Mouse (Mus musculus): Measurements from ENCODE around the gene Zhx3.
A peak's percentile ranks its signal among the peaks of the same experiment; 100 is the strongest.

Zhx3 gene

DNA sequence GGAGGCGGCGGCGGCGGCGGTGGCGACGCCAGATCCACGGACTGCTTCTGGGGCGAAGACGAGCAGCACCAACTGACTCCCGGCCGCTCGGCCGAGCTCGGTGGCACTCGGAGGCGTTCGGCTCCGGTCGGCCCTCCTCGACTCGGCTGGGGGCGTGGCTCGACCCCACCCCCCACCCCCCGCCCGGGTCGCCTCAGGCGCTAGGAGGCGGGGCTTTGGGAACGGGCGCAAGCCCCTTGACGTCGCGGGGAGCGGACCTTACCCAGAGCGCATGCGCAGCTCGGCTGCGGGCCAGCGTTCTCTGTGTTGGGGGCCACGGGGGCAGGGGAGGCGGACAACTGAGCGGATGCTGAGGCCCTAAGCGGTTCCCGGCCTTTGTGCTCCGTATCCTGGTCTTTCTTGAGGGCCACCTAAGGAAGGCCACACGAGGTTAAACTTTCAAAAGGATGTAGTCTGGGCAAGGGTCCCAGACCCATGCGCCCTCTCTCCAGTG lies at the start of gene Zhx3:
Gene Zhx3, minus strand, starts transcription at position 109 of the 493 bp plus-strand sequence.
- peak; percentile 99 for DNase-seq (ENCODE audit: extremely low spot score)

DNA sequence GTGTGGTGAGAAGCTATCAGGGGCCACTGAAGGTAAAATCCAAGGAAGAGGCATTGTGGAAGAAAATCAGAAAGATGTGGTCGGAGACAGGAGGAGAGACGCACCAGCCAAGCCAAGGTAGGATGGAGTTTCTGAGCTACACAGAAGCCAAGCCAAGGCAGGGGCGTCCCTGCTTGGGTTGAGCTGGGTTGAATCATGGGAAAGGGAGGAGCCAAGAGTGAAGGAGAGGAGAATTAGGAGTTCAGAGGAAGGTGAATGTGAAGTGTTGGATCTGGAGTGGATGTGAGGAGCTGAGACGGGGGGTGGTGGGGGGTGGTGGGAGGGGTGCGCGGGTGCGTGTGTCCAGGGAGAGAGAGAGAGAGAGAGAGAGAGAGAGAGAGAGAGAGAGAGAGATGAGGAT lies 48.5 kb upstream of the Zhx3 start:
- no peak for DNase-seq (ENCODE audit: extremely low spot score)

DNA sequence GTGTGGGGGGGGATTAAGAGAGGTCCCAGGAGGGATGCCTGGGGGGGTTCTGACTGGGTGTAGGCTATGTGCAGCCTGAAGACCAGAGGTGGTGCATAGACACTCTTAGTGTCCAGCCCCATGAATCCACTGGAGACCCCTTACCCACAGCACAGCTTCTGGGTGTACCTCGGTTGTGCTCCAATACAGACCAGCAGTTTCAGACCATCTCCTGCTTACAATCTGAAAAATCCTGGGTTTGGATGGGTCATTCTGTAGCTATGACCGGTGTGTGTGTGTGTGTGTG lies 46.1 kb upstream of the Zhx3 start:
- DNase-seq (ENCODE audit: extremely low spot score): no peak

DNA sequence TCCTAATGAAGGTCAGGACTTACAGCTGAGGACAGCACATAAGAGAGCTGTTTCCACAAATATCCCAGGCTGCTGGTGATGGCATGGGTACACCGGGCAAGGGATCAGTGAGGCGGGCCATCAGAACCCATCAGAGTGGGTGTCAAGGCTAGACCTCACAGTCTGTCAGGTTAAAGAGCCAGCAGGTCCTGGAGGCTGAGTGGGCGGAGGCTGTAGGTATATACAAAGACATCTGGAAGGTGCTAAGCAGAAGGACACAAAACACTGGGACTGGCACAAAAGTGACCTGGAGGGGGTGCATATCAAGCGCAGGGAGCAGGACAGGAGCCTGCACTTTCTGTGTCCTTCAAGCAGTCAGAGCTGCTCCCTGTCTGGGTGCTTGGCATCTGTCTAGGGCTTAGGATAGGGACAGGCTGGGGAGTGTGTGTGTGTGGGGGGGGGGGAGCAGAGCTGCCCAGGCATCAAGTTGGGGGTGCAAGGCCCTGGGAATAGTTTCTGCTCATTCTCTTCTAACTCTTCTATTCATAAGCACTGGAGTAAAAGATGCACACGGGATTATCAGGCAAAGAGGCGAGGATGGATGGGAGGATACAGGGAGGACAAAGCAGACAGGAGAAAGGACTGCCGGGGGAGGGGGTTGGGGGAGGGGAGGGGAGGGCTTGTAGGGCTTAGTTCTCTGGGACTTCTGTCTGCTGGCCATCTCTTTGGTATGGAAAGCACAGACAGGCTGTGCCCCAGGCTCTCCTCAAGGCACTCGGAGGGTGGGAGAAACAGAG lies 45.5 kb upstream of the Zhx3 start:
- DNase-seq (ENCODE audit: extremely low spot score): no peak

DNA sequence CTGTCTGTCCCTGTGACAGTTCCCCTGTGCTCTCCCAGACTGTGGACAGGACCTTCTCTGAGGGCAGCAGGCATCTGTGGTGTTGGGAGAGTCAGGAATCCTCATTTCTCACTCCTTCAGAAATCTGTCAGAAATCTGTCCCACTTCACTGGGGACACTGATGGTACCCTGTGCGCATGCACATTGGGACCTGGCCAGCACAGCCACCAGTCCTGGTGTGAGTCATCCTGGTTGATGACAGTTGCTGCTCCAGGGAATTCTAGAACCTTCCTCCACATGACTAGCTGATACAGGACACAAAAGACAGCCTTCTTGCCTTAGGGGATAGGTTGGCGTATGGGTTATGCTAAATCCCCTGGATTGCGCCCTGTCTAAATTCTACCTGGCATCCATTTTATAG lies 44.5 kb upstream of the Zhx3 start:
- DNase-seq (ENCODE audit: extremely low spot score): no peak

DNA sequence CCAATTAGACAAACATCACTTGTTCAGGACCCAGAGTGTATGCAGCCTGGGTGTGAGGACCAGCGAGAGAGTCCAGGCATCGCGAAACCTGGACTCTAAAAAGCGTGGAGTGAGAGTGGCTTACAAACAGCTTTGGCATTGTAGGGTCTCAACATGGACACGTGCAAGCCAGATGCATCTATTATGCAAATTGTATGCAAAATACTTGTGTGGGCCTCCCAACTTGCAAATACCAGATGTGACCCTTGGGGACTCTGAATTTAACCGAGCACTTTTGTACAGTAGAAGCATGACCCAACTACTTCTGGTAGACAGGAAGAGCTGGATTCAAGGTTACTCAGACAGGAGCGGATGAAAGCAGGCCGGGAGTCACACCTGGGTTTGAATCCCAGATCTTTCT lies 43.9 kb upstream of the Zhx3 start:
- DNase-seq (ENCODE audit: extremely low spot score): no peak

DNA sequence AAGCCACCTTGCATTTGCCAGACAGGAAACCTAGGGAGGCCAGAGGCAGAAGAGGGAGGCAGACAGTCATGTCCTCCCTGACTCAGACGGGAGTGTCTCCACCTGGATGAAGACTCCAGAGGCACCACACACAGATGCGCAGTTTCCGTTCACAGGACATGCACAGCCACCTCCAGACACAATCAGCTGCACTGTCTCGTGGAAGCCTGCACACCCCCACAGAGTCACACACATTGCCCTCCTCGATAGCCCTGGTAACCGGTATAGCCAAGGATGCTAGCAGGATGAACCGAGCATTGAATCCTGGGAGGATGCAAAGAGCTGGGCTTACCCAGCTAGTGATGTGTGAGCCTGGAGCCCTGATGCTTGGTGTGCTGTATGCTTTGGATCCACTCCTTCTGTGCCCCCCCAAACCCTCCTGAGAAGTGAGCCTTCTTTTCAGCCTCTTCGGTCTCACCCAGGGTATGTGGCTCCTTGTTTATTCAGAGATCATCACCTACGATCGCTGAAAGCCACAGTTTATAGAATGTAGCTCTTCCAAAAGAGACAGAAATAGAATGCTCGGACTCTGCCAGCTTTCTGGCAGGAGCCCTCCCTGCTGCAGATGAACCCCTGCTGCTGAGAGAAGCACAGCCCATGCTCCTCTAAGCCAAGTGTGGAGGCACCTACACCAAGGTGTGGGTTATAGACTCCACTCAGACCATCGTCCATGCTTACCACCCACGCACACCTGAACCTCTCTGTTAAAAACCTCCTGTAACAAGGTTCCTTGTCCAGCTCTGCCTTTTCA lies 43.2 kb upstream of the Zhx3 start:
- DNase-seq (ENCODE audit: extremely low spot score): no peak

DNA sequence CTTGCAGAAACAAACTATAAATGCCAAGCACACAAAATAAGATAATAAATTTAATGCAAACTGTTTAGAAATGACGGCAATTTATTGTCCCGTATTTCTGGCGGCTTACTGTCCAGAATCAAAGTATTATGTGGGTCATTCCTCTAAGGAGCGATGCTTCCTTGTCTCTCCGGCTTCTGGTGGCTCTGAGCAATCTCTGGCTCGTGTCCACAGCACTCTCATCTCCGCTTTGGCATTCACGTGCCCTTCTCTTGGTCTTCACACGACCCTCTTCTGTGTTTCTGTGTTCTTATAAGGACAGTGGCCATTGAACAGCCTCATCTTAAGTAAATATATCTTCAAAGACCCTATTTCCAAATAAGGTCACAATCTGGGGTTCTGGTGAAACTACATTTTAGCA lies 41.9 kb upstream of the Zhx3 start:
- DNase-seq (ENCODE audit: extremely low spot score): no peak

DNA sequence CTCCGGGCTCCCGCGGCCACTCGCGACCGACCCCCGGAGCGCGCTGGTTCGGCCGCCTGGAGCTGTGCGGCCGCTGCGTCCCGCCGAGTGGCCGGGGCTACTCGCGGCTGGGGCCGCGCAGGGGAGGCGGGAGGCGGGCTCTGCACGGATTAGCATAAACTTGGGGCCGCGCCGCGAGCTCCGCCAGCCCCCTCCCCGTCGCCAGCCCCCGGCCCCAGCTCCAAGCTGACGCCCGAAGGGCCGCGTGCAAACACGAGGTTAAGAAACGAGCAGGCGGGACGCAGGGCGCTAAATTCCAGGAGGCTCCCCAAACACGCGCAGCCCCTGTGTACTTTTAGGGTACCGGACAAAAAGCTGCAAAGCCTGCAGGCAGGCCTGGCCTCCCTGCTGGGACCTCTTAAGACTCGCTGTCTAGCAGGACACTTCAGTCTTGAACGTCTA lies 39.5 kb upstream of the Zhx3 start, which contains the start of gene Emilin3:
Gene Emilin3, minus strand, starts transcription at position 98 of the 441 bp plus-strand sequence.
- peak; percentile 62 for DNase-seq (ENCODE audit: extremely low spot score)

DNA sequence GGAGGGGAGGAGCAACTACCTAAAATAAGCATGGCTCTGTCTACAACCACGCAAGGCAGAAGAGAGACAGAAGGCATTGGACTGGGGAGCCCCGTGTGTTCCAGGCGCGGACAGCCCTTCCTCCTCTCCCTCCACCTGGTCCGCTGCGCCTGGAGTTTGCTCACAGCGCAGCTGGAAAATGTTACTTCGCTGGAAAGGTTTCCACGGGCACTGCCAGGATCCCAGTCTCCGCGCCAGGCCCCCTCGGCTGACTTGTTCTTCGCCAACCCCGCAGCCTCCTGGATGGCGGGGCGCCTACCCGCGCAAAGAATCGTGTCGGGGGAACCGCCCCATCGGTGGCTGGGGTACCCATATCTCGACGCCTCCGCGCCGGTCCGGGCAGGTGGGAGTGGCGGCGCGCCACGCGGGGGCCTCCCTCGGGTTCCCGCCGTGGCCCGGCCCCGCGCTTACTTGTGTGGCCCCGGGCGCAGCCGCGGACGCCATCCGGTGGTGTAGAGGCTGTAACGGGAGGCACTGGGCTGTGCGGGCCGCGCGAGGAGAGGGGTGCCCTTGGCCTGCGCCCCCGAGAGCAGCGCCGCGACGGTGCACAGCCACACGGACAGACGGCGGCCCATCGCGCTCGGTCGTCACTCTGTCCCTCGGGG lies 38.9 kb upstream of the Zhx3 start:
- DNase-seq (ENCODE audit: extremely low spot score): peak; percentile 37

DNA sequence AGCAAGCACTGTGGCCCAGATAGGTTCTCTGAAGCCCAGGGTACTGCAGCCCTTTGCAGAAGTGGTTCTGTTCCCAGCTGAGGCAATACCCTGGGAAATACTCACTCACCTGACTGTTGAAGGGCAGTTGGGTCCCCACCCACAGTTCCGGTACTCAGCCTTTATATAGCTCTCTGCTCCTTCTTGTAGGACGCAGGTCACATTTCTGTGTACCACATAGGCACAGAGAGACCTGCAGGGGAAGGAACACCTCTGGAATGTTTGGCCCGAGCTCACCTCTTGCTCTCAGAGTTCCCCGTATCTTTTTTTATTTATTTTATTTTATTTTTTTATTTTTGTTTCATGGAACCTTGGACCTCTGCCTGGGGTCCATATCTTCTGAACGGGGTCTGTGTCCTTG lies 37.8 kb upstream of the Zhx3 start:
- DNase-seq (ENCODE audit: extremely low spot score): no peak

DNA sequence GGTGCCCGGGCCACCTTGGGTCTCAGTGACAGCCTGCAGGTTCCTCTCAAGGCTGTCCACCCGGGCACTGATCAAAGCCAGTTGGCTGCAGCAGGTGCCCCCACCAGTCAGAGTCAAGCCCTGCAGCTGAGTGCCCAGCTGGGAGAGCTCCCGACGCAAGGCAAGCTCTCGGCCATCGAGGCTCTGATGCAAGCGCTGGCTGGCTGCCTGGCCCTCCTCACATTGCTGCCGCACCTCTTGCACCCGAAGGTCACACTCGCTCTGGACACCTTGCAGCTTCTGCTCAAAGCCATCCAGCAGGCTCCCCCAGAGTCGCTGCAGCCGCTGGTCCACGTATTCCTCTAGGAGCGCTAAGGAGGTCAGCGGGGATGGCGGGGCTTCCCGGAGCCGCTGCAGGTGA lies 35.8 kb upstream of the Zhx3 start:
- DNase-seq (ENCODE audit: extremely low spot score): no peak

DNA sequence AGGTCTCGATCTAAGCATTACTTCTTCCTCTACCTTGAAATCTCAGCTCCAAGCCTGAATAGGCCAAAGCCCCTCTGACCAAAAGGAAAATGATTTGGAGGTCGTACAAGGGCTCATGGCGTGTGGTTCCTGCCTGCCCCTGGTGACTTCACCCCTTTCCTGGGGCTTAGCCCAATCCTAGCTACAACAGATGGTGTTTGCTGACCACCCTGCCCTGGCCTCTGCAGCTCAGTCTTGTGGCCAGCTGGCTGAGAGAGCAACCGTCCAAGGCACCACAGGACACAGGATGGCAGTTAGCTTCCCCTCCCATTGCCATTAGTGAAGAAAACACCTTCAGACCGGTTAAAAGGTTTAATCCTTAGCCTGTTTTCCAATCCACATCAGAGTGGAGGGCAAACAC lies 33.3 kb upstream of the Zhx3 start:
- no peak for DNase-seq (ENCODE audit: extremely low spot score)

DNA sequence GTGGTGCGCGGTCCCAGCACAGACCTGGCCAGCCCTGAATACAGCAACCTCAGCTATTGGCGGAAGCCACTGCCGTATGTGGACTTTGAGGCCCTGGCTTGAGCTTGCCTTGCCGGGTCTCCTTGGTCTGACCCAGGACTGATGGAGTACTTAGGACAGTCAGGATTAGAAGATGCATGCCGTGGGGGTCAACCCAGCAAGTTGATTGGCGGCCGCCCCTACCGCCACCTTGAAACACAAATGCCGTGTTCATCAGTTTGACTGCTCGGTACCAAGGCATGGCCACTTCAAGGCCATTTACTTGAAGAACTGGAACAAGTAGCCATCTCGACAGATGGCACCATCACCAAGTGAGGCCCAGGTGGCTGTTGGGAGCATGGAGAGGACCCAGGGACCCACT lies 32.5 kb upstream of the Zhx3 start:
- no peak for DNase-seq (ENCODE audit: extremely low spot score)

DNA sequence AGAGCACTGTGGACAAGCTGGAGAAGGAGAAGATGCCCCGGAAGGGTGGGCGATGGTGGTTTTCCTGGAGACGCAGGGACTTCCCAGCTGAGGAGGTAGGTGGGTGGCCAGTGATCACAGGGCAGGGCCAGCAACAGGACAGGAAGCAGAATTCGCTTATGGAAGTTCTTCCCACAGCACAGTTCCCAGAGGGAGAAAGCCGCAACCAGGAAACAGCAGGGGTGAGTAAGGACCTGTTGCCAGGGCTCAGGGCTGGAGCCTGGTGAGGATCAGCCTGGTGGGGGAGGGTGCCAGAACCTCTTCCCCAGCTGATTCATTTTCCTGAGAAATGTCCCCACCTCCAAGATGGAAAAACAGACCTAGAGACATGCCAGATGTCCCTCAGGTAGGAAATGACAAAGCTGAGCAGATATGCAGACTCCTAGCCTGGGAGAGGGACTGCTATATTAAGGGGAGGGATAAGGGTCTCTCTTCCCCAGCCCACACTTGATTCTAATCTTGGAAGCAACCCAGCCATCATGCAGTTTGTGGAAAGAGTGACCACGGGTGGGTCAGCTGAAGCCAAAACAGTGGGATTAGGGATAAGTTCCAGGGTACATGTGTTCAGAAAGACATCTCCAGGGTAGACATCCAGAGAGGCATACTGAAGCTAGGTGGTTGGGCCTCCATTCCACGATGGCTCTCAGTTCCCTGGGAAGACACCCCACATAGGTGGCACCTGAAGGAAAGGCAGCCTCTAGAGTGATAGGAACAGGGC lies 29.0 kb upstream of the Zhx3 start:
- no peak for DNase-seq (ENCODE audit: extremely low spot score)

DNA sequence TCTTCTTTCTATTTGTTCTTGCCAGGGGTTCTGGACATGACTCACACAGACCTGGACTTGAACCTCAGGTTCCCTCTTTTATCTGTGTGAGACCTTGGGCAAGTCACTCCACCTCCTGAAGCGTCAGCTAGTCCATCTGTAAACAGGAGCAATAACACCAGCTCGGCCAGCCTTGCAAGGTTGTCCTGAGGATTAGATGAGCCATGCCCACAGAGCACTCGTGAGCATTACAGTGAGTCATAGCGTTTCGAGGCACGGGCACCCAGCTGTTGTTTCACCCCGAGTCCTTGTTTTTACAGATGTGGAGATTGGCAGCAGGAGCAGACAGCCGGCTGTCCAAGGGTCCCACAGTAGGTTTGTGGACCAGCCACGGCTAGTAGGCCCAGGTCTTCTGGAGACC lies 18.9 kb upstream of the Zhx3 start:
- DNase-seq (ENCODE audit: extremely low spot score): no peak

DNA sequence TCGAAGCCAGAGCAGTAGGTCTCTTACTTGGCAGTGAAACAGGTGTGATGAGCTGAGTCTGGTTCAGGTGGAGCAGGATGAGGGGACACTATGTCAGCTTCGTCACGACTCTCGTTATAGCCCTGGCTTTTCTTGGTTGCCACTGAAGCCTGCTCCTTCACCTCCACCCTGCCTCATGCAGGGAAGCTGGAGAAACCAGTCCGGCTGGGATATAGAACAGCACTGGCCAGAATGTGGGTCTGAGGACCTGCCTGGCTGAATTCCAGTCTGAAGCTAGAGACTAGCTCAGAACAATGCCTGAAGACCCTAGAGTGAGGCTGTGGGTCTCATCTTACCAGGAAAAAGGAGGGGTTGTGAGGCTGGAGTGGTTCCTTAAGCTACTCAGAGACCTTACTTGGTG lies 18.2 kb upstream of the Zhx3 start:
- no peak for DNase-seq (ENCODE audit: extremely low spot score)

DNA sequence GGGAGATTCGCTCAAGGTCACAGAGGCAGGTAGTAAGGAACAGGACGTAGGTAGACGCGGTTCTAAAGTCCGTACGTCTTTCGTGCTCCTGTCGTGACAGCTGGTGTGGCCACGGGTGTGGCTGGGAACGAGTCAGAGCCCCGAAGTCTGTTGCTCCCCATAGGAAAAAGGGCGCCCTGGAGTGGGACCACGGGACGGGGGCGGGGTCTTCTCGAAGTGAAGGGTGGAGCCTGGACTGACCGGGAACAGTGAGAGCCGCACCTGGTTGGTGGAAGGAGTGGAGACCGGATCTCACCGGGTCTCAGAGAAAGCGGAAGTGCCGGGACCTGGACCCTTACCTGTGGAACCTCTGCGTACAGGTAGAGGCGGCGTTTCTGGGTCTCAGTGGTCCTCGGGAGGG lies 15.1 kb upstream of the Zhx3 start:
- DNase-seq (ENCODE audit: extremely low spot score): peak; percentile 50

DNA sequence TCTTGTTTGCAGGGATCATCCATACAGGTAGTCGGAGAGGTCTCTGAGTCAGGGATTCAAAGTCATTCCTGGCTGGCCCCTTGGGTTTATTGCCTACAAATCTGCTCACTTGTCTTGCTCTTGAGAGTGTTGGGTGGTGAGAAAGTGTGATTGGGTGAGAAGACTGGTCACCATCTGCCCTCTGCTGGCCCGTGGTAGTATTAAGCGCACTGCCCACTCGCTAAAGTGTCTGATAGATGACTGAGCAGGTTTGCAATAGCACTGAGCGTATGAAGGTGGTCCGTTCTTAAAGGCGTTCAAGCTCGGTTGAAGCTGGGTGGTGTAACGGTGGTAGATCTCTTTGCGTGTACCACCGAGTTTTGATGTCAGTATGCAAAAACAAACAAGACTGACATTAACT lies 14.5 kb upstream of the Zhx3 start:
- DNase-seq (ENCODE audit: extremely low spot score): peak; percentile 82

DNA sequence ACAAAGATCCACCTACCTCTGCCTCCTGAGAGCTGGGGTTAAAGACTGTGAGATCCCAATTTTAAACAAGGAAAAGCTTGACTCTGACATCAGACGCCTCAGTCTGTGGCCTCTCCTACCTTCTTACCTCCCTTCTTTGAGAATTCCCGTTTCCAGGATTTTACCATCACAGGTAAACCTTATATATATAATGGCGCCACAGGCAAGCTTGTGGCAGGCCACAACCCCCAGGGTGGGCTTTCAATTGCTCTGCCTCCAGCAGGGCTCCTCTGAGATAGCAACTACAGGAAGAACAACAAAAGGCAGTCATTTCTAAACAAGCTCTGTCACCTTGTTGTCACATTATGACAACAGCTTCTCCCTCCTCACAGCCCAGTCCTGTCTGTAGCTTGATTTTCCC lies 13.4 kb upstream of the Zhx3 start:
- DNase-seq (ENCODE audit: extremely low spot score): no peak

DNA sequence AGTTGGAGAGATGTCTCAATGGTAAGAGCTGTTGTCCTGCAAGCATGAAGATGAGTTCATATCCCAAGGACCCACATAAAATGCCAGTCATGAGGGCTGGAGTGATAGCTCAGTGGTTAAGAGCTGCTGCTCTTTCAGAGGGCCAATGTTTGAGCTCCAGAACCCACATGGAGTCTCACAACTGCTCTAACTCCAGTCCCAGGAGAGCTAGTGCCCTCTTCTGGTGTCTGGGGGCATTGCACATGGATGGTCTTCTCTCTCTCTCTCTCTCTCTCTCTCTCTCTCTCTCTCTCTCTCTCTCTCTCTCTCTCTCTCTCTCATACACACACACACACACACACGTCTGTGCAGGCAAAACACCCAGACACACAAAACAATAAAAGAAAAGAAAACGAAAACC lies 12.0 kb upstream of the Zhx3 start:
- peak; percentile 64 for DNase-seq (ENCODE audit: extremely low spot score)

DNA sequence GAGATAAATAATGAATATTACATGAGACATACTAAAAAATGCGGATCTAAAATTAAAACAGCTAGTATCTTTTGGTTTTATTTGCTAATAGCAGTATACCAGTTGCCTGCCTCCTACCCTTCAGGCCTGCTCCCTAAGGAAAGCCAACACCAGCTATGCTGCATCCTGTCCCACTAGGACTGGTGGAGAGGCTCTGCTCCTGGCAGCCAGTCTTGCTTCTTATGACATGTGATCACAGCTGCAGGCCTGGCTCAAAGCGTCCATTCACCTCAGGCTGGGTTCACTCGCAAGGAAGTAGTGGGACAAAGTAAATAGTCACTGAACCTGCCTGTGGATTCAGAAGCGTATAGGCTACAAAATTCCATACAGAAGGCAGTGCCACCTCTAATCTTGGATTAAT lies 11.1 kb upstream of the Zhx3 start:
- DNase-seq (ENCODE audit: extremely low spot score): no peak
